Mouse (Mus musculus) embryonic facial prominence, embryonic 12.5 days (tissue): ENCODE measurements around the gene Gne. TPM values are rescaled to one million over a fixed set of nuclear protein-coding genes. Genes with fewer than 3 reads are reported as not detected.

ENCODE experiments used
- ATAC-seq: fragments of 200-750 bp; cut with Nextera tagmentation; 2 replicates; pipeline ENCODE4 v1.8.0; 2017; ENCODE audit not compliant: insufficient number of reproducible peaks, insufficient read depth, low FRiP score, low TSS enrichment
- H3K27ac ChIP-seq: fragments of 300-500 bp; sonication (generic); 2 replicates; pipeline ENCODE4 v1.5.1; 2016; ENCODE audit warnings: mild to moderate bottlenecking
- H3K27me3 ChIP-seq: fragments of 300-500 bp; sonication (generic); 2 replicates; pipeline ENCODE4 v1.6.1; 2016; ENCODE audit warnings: mild to moderate bottlenecking, moderate library complexity
- H3K36me3 ChIP-seq: fragments of 300-500 bp; sonication (generic); 2 replicates; pipeline ENCODE4 v1.6.1; 2016; ENCODE audit warnings: mild to moderate bottlenecking
- H3K4me1 ChIP-seq: fragments of 300-500 bp; sonication (generic); 2 replicates; pipeline ENCODE4 v1.6.1; 2016
- H3K4me2 ChIP-seq: fragments of 300-500 bp; sonication (generic); replicated peaks from 2 replicates; pipeline ENCODE4 v1.6.1; 2016; ENCODE audit warnings: mild to moderate bottlenecking, moderate library complexity
- H3K4me3 ChIP-seq: fragments of 300-500 bp; sonication (generic); 2 replicates; pipeline ENCODE4 v1.5.1; 2016; ENCODE audit warnings: mild to moderate bottlenecking
- H3K9ac ChIP-seq: fragments of 300-500 bp; sonication (generic); 2 replicates; pipeline ENCODE4 v1.6.1; 2016; ENCODE audit warnings: mild to moderate bottlenecking, moderate library complexity
- H3K9me3 ChIP-seq: fragments of 300-500 bp; sonication (generic); 2 replicates; pipeline ENCODE4 v1.6.1; 2016; ENCODE audit warnings: mild to moderate bottlenecking, moderate library complexity
- WGBS: fragments of 180-500 bp; shearing (Covaris S2); methylation state at CpG from one replicate; pipeline ENCODE4 v1.1.7; 2016; 5-methylcytosine and 5-hydroxymethylcytosine counted together
- polyA plus RNA-seq: library from polyadenylated mRNA; unstranded; fragments of >200 nt; fragmentation: Nextera tagmentation; extraction: Ambion mirVana; gene quantifications from 2 replicates; pipeline ENCODE4 v1.2.1, GENCODE M21; 2016

Gne gene
- polyA plus RNA-seq, 1 experiment from 2014 or later, result 23.8 TPM

GRCm38 (mm10) chr4:44071741-44072145, 12.2 kb downstream of the Gne start:
- no peak for ATAC-seq
- H3K9me3 ChIP-seq, result no peaks in the 10 kb centered on the region
- no peaks in the 10 kb centered on the region for H3K36me3 ChIP-seq
- H3K9ac ChIP-seq, result peak overlapping the region; percentile 88
- no peak overlapping the region for H3K27ac ChIP-seq
- peaks cover 9% of the 10 kb centered on the region for H3K4me1 ChIP-seq
- H3K4me2 ChIP-seq, result peak overlapping the region; percentile 80
- H3K4me3 ChIP-seq, result peak overlapping the region; percentile 87
- no peaks in the 10 kb centered on the region for H3K27me3 ChIP-seq
- WGBS, result 14% methylated on average over 11 of the region's 11 CpGs

GRCm38 (mm10) chr4:44070641-44071040, 13.3 kb downstream of the Gne start:
- H3K36me3 ChIP-seq, result no peaks in the 10 kb centered on the region
- peaks cover 10% of the 10 kb centered on the region for H3K4me1 ChIP-seq
- no peak overlapping the region for H3K4me2 ChIP-seq
- no peak overlapping the region for H3K9ac ChIP-seq
- ATAC-seq, result no peak
- no peaks in the 10 kb centered on the region for H3K27me3 ChIP-seq
- H3K4me3 ChIP-seq, result no peak overlapping the region
- H3K27ac ChIP-seq, result no peak overlapping the region
- no peaks in the 10 kb centered on the region for H3K9me3 ChIP-seq
- 75% methylated on average over 4 of the region's 4 CpGs for WGBS

GRCm38 (mm10) chr4:44069411-44069810, 14.6 kb downstream of the Gne start:
- Histone ChIP-seq H3K9me3 (no peaks in the 10 kb centered on the region), H3K27me3 (no peaks in the 10 kb centered on the region), H3K4me1 (peaks cover 15% of the 10 kb centered on the region), H3K9ac (no peak overlapping the region), H3K4me2 (no peak overlapping the region), H3K4me3 (no peak overlapping the region), H3K27ac (no peak overlapping the region), H3K36me3 (no peaks in the 10 kb centered on the region)
- ATAC-seq, result no peak
- WGBS, result 94% methylated on average over 4 of the region's 4 CpGs

GRCm38 (mm10) chr4:44068736-44069135, 15.2 kb downstream of the Gne start:
- H3K9ac ChIP-seq, result no peak overlapping the region
- H3K4me1 ChIP-seq, result peaks cover 15% of the 10 kb centered on the region
- no peak for ATAC-seq
- H3K4me2 ChIP-seq, result no peak overlapping the region
- H3K36me3 ChIP-seq, result no peaks in the 10 kb centered on the region
- H3K9me3 ChIP-seq, result no peaks in the 10 kb centered on the region
- H3K27ac ChIP-seq, result no peak overlapping the region
- H3K27me3 ChIP-seq, result no peaks in the 10 kb centered on the region
- H3K4me3 ChIP-seq, result no peak overlapping the region
- WGBS, result 44% methylated on average over 9 of the region's 9 CpGs

GRCm38 (mm10) chr4:44066891-44067290, 17.1 kb downstream of the Gne start:
- H3K27me3 ChIP-seq, result no peaks in the 10 kb centered on the region

GRCm38 (mm10) chr4:44065355-44066025, 18.5 kb downstream of the Gne start:
- H3K9ac ChIP-seq, result no peak overlapping the region
- no peak overlapping the region for H3K27ac ChIP-seq
- peak overlapping the region; percentile 31 for H3K4me2 ChIP-seq
- no peak overlapping the region for H3K4me3 ChIP-seq
- ATAC-seq, result peak; percentile 72; the same call in 1 of the 2 replicates
- no peaks in the 10 kb centered on the region for H3K36me3 ChIP-seq
- H3K4me1 ChIP-seq, result peaks cover 8% of the 10 kb centered on the region
- WGBS, result 27% methylated on average over 16 of the region's 16 CpGs
- no peaks in the 10 kb centered on the region for H3K27me3 ChIP-seq
- H3K9me3 ChIP-seq, result no peaks in the 10 kb centered on the region

More at GRCm38 (mm10) chr4:44066891-44067290, 17.1 kb downstream of the Gne start:
- H3K9ac ChIP-seq, result no peak overlapping the region
- no peak overlapping the region for H3K4me3 ChIP-seq
- H3K36me3 ChIP-seq, result no peaks in the 10 kb centered on the region
- H3K27ac ChIP-seq, result no peak overlapping the region
- H3K4me2 ChIP-seq, result no peak overlapping the region
- ATAC-seq, result no peak
- H3K9me3 ChIP-seq, result no peaks in the 10 kb centered on the region
- H3K4me1 ChIP-seq, result peaks cover 15% of the 10 kb centered on the region
- WGBS, result 85% methylated on average over 6 of the region's 6 CpGs

- H3K27me3 ChIP-seq, result no peaks in the 10 kb centered on the region
- WGBS, result 93% methylated on average over 14 of the region's 14 CpGs
- no peak overlapping the region for H3K9ac ChIP-seq
- 0 out of 2 replicates have a peak, but pooled peaks cover 4% of the 10 kb centered on the region for H3K36me3 ChIP-seq
- peaks cover 5% of the 10 kb centered on the region for H3K4me1 ChIP-seq
- no peak overlapping the region for H3K4me3 ChIP-seq
- H3K9me3 ChIP-seq, result no peaks in the 10 kb centered on the region
- no peak overlapping the region for H3K4me2 ChIP-seq
- H3K27ac ChIP-seq, result no peak overlapping the region
- no peak for ATAC-seq
These were observed 21.2 kb downstream of the Gne start for GRCm38 (mm10) chr4:44062816-44063215.

- H3K36me3 ChIP-seq, result 0 out of 2 replicates have a peak, but pooled peaks cover 4% of the 10 kb centered on the region
- H3K27me3 ChIP-seq, result no peaks in the 10 kb centered on the region
- no peaks in the 10 kb centered on the region for H3K9me3 ChIP-seq
- H3K9ac ChIP-seq, result no peak overlapping the region
- WGBS, result 74% methylated on average over 9 of the region's 9 CpGs
- no peak overlapping the region for H3K4me3 ChIP-seq
- no peak overlapping the region for H3K4me2 ChIP-seq
- no peak overlapping the region for H3K27ac ChIP-seq
- ATAC-seq, result no peak
- peaks cover 5% of the 10 kb centered on the region for H3K4me1 ChIP-seq
These were observed 21.9 kb downstream of the Gne start for GRCm38 (mm10) chr4:44062062-44062461.

GRCm38 (mm10) chr4:44059674-44060073, 24.3 kb downstream of the Gne start:
- no peak for ATAC-seq
- H3K9me3 ChIP-seq, result no peaks in the 10 kb centered on the region
- no peak overlapping the region for H3K4me2 ChIP-seq
- no peaks in the 10 kb centered on the region for H3K4me1 ChIP-seq
- H3K27ac ChIP-seq, result no peak overlapping the region
- H3K9ac ChIP-seq, result no peak overlapping the region
- 0 out of 2 replicates have a peak, but pooled peaks cover 4% of the 10 kb centered on the region for H3K36me3 ChIP-seq
- no peaks in the 10 kb centered on the region for H3K27me3 ChIP-seq
- 97% methylated on average over 13 of the region's 13 CpGs for WGBS
- H3K4me3 ChIP-seq, result no peak overlapping the region

- Histone ChIP-seq H3K9ac (no peak overlapping the region), H3K4me3 (no peak overlapping the region), H3K27ac (no peak overlapping the region), H3K27me3 (no peaks in the 10 kb centered on the region), H3K4me2 (no peak overlapping the region), H3K9me3 (no peaks in the 10 kb centered on the region), H3K36me3 (peaks cover 10% of the 10 kb centered on the region), H3K4me1 (no peaks in the 10 kb centered on the region)
- ATAC-seq, result no peak
- 86% methylated on average over 5 of the region's 5 CpGs for WGBS
These were observed 34.2 kb downstream of the Gne start for GRCm38 (mm10) chr4:44049812-44050211.

- Histone ChIP-seq H3K9me3 (no peaks in the 10 kb centered on the region), H3K36me3 (peaks cover 13% of the 10 kb centered on the region), H3K4me2 (no peak overlapping the region), H3K4me1 (no peaks in the 10 kb centered on the region), H3K27ac (no peak overlapping the region), H3K27me3 (no peaks in the 10 kb centered on the region), H3K4me3 (no peak overlapping the region), H3K9ac (no peak overlapping the region)
- WGBS, result 65% methylated on average over 5 of the region's 5 CpGs
- no peak for ATAC-seq
These were observed 37.9 kb downstream of the Gne start for GRCm38 (mm10) chr4:44046066-44046465.

- Histone ChIP-seq H3K4me3 (no peak overlapping the region), H3K4me1 (no peaks in the 10 kb centered on the region), H3K9ac (no peak overlapping the region), H3K36me3 (peaks cover 24% of the 10 kb centered on the region), H3K27me3 (no peaks in the 10 kb centered on the region), H3K9me3 (no peaks in the 10 kb centered on the region), H3K27ac (no peak overlapping the region), H3K4me2 (no peak overlapping the region)
- 91% methylated on average over 5 of the region's 5 CpGs for WGBS
- no peak for ATAC-seq
These were observed 39.2 kb downstream of the Gne start for GRCm38 (mm10) chr4:44044685-44045356.
